Mouse (Mus musculus) CH12.LX (cell line): ENCODE measurements at regions not wholly inside any gene's neighbourhood (a gene's known extent, or its start where the extent isn't known, plus 50 kb on each side); places are given as distances from the start of the nearest gene placed in this dataset.

Experiments used
- CTCF ChIP-seq, 2 experiments: IDR thresholded peaks in 1 of 2; conservative IDR thresholded peaks in 1 of 2; 2 replicates each; pipeline ENCODE4 v1.5.1; 2011 to 2012; ENCODE audit warnings: low read depth in 2 of 2, low read length in 2 of 2, improper control_type of control experiment in 1 of 2, inconsistent platforms in 1 of 2, mild to moderate bottlenecking in 1 of 2, moderate library complexity in 1 of 2
- NELFE ChIP-seq: IDR thresholded peaks from 2 replicates; pipeline ENCODE4 v1.6.1; 2011; ENCODE audit warnings: low read depth, low read length, improper control_type of control experiment
- POLR2A ChIP-seq: IDR thresholded peaks from 2 replicates; pipeline ENCODE4 v1.6.1; 2011; ENCODE audit warnings: low read depth, mild to moderate bottlenecking, improper control_type of control experiment, low read length
- ZMIZ1 ChIP-seq: IDR thresholded peaks from 2 replicates; pipeline ENCODE4 v1.6.1; 2012; ENCODE audit warnings: low read depth, mild to moderate bottlenecking, inconsistent platforms, low read length, improper control_type of control experiment

DNA sequence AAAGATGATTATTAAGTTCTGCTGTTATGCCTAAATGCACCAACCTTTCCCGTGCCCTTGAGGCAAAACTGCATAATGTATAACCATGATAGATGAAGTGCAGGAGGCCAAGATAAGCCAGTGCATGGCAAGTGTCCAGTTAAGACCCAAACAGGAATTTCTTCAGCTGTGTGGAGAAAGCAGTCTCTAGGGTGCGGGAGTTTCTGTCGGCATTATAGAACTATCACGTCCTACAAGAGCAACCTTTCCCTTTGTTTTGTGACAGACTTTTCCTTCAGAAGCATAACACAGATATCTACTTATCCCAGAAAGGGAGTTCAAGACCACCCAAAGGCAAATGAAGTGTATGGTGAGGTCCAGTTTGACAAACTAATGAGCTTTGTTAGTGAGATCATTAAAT lies 560.1 kb upstream of the Cdh18 start:
- TF ChIP-seq NELFE = no peak
- no peak for TF ChIP-seq ZMIZ1
- TF ChIP-seq CTCF (conservative IDR thresholded peaks at IDR 0.05 in 1 of 2, IDR thresholded peaks at IDR 0.05 in 1 of 2; ENCODE audit: low read depth in 2 of 2, low read length in 2 of 2) = no peak
- TF ChIP-seq POLR2A = no peak
